Mouse (Mus musculus): Measurements from ENCODE around the gene Ppp2r5a.

- TF ChIP-seq CTCF (IDR thresholded peaks at IDR 0.05; ENCODE audit: borderline replicate concordance, control insufficient read depth, extremely low read depth, insufficient read depth, low read length, poor library complexity): no peak
- no peak for TF ChIP-seq POLR2A (IDR thresholded peaks at IDR 0.05; ENCODE audit: control insufficient read depth, extremely low read depth, insufficient read depth, low read length, poor library complexity)
Observed at GRCm38 (mm10) chr1:191316818-191317217, 86.3 kb downstream of the Ppp2r5a start.
